Mouse (Mus musculus) small intestine, adult 2 months (tissue): Measurements from ENCODE around the gene Pygo1.

Experiments
- CTCF ChIP-seq: fragments of 200-500 bp; IDR thresholded peaks from 2 replicates; pipeline ENCODE4 v1.5.1; 2012; ENCODE audit warnings: low read depth, mild to moderate bottlenecking, control low read depth, inconsistent platforms, low read length, moderate library complexity, mixed read lengths; ENCODE audit not compliant: insufficient replicate concordance, insufficient read length; ENCODE audit errors: extremely low read depth
- POLR2A ChIP-seq: fragments of 200-500 bp; IDR thresholded peaks from 2 replicates; pipeline ENCODE4 v1.6.1; 2012; ENCODE audit warnings: low read depth, mild to moderate bottlenecking, control low read depth, inconsistent platforms, low read length, moderate library complexity

DNA sequence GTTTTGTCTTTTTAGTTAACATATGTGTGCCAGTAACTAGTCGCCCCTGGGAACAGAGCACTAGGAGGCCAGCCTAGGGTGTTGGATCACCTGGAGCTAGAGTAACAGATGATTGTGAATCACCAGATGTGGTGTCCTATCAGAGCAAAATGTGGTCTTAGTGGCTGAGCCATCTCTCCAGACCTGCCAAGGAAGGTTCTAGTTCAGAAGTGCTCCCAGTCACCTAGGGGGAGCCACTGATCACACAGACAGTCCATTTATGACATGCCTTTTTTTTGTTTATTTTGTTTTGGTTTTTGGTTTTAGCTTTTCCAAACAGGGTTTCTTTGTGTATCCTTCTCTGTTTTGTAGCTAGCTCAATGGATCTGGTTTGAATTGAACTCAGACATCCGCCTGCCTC lies 14.1 kb upstream of the Pygo1 start:
- no peak for TF ChIP-seq POLR2A
- no peak for TF ChIP-seq CTCF
